Mouse (Mus musculus): ENCODE data around the gene Uqcc3.

DNA sequence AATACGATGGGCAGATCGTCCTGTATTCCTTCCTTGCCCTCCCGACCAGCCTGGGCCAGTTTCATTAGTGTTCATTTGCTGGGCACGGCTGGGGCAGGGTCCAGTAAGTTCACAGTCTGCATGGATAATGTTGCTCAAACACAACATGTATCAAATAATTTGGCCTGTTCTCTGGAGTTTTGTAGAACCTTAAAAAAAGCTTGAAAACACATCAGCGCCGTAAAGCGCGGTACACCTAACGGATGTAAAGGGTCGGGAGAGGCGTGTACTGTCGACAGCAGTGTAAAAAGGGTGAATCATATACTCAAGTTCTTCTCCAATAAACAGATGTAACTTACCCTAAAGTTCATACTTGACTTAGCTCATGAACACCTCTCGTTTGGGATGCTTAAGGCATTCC, 17.9 kb upstream of the Uqcc3 start:
- TF ChIP-seq ZNF384 (IDR thresholded peaks at IDR 0.05; ENCODE audit: low read depth, low read length) = no peak
- no peak for TF ChIP-seq ZC3H11A (IDR thresholded peaks at IDR 0.05; ENCODE audit: borderline replicate concordance, low read depth, low read length)
- 0 out of 2 replicates have a peak, but pooled peaks have one; percentile 26 for TF ChIP-seq CHD2 (IDR thresholded peaks at IDR 0.05; ENCODE audit: low read depth, low read length)
